Mouse (Mus musculus): ENCODE data around the gene Cox14.

DNA sequence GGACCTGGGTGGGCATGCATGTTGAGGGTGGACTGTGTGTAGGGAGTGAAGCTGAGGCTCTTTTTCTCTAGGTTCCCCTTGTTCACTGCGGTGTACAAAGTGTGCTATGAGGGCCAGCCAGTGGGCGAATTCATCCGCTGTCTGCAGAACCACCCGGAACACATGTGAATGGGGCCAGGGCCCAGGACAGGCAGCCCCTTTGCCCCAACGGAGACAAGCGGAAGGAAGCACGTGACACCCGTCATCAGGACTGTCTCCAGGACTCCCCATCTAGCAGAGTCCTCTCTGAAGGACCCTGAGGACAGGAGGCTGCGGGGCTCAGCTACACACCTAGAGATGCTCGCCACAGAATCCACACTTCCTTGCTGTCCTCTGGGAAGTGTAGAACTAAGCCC, 2.3 kb upstream of the Cox14 start:
- no peak for TF ChIP-seq POLR2A (IDR thresholded peaks at IDR 0.05; ENCODE audit: low read depth, low read length)
- no peak for TF ChIP-seq CTCF (conservative IDR thresholded peaks at IDR 0.05; ENCODE audit: insufficient read depth, insufficient read length, low read depth, low read length)
